Mouse (Mus musculus) cerebellum, postnatal 10 days (tissue): ENCODE data around the gene Fam208b.
"Not testable (repeated sequence)": the region's sequence is repeated elsewhere in the genome, so short reads cannot be mapped to it uniquely, and the experiment has no call there.

Experiments
- DNase-seq, 2 experiments: peaks; one replicate each; pipeline ENCODE4 v3.0.0; 2021; ENCODE audit warnings: mixed read lengths in 2 of 2

Gene Fam208b

GRCm38 (mm10) chr13:3563130-3563529, 47.8 kb downstream of the Fam208b start:
- DNase-seq = no peak

GRCm38 (mm10) chr13:3547856-3548255, 63.1 kb downstream of the Fam208b start:
- DNase-seq = no peak

GRCm38 (mm10) chr13:3547410-3547809, 63.5 kb downstream of the Fam208b start:
- peak; percentile 26 to 46 for DNase-seq

- no peak for DNase-seq
These were observed 66.0 kb downstream of the Fam208b start for GRCm38 (mm10) chr13:3544925-3545324.

- peak in 1 of 2 experiments; percentile 20 for DNase-seq
These were observed 66.6 kb downstream of the Fam208b start for GRCm38 (mm10) chr13:3544077-3544874.

GRCm38 (mm10) chr13:3541159-3541782, 69.6 kb downstream of the Fam208b start:
- DNase-seq = no peak

GRCm38 (mm10) chr13:3540166-3540565, 70.7 kb downstream of the Fam208b start:
- no peak for DNase-seq

- peak; percentile 53 to 54 for DNase-seq
These were observed 71.8 kb downstream of the Fam208b start for GRCm38 (mm10) chr13:3538969-3539562.

- DNase-seq = peak; percentile 78 to 86
These were observed 72.5 kb downstream of the Fam208b start for GRCm38 (mm10) chr13:3538223-3538968.

GRCm38 (mm10) chr13:3537594-3538222, 73.2 kb downstream of the Fam208b start, which contains the start of gene Gdi2:
Gene Gdi2, plus strand, starts transcription at chr13:3538063.
- peak; percentile 98 to 99 for DNase-seq

GRCm38 (mm10) chr13:3534146-3534545, 76.8 kb downstream of the Fam208b start:
- DNase-seq = no peak

- no peak for DNase-seq
These were observed 78.5 kb downstream of the Fam208b start for GRCm38 (mm10) chr13:3532451-3532850.

GRCm38 (mm10) chr13:3531692-3532320, 79.1 kb downstream of the Fam208b start:
- no peak for DNase-seq

GRCm38 (mm10) chr13:3531176-3531575, 79.7 kb downstream of the Fam208b start:
- DNase-seq = not testable (repeated sequence)

GRCm38 (mm10) chr13:3530451-3530850, 80.5 kb downstream of the Fam208b start:
- DNase-seq = no peak

GRCm38 (mm10) chr13:3526328-3526727, 84.6 kb downstream of the Fam208b start:
- DNase-seq = no peak

GRCm38 (mm10) chr13:3525611-3526051, 85.3 kb downstream of the Fam208b start:
- DNase-seq = peak; percentile 43 to 62

GRCm38 (mm10) chr13:3523946-3524345, 87.0 kb downstream of the Fam208b start:
- no peak for DNase-seq

- peak; percentile 68 to 75 for DNase-seq
These were observed 87.4 kb downstream of the Fam208b start for GRCm38 (mm10) chr13:3523459-3523858.

- not testable (repeated sequence) for DNase-seq
These were observed 90.9 kb downstream of the Fam208b start for GRCm38 (mm10) chr13:3519994-3520393.

- DNase-seq = not testable (repeated sequence)
These were observed 91.6 kb downstream of the Fam208b start for GRCm38 (mm10) chr13:3519357-3519756.
